Mouse (Mus musculus): Measurements from ENCODE around the gene Nrxn1.

Nrxn1 gene

DNA sequence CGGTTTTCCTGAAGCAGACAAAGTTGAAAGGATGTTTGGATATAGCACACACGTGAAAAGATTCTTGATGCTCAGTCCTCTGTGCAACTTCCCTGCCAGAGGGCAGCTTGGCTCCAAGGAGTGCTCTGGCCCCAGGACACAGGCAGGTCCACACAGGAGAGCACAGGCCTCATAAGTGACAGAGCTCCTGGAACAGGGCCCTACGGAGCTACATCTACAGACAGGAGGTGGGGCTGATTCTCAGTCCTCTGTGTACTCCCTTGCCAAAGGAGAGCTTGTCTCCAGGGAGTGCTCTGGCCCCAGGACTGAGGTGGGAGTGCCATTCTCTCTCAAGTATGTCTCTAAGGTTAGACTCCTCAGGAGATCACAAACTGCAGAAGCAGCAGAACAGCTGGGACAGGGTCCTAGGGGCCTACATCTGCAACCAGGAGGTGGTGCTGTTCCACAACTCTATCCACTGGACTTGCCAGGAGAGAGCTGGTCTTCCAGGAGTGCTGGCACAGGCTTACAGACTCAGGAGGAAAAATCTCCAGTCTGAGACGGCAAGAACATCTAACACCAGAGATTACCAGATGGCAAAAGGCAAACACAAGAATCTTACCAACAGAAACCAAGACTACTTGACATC is 129.9 kb downstream of the Nrxn1 start:
- DNase-seq (ENCODE audit: low spot score) = peak; percentile 68

DNA sequence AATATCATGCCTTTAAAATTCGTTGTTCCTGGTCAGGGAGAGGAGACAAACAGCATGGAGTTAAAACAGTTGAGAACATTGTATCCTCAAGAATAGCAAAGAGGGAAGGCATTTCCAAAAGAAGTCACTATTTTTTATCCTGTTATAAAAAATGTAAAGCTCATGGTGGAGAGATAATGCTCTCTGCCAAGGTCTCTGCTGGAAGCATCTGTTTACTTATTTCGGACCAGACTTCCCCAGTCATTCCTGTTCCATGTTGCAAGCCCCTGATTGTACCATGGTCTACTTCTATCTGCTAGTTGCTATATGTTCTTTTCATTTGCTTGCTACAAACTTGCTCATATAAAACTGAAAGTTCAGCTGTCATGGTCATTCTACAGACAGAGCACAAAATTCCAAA is 137.7 kb downstream of the Nrxn1 start:
- no peak for DNase-seq (ENCODE audit: low spot score)

DNA sequence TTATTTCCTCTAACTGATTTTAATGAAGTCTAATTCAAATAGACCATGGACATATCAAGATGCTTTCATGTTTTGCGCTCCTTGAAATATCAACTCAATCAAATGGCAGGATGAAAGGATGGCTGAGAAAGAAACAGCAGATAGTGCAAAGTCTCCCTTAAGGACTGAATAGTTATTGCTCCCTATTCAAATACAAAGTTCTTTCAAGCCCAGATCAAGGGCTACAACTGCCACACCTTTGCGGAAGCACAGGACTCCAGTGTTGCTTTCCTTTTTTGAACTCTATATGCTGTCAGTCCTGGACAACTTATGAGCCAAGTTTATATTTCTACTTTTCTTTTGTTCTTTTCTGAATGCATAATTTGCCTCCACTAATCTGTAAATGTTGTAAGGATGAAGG is 157.9 kb downstream of the Nrxn1 start:
- no peak for DNase-seq (ENCODE audit: low spot score)

DNA sequence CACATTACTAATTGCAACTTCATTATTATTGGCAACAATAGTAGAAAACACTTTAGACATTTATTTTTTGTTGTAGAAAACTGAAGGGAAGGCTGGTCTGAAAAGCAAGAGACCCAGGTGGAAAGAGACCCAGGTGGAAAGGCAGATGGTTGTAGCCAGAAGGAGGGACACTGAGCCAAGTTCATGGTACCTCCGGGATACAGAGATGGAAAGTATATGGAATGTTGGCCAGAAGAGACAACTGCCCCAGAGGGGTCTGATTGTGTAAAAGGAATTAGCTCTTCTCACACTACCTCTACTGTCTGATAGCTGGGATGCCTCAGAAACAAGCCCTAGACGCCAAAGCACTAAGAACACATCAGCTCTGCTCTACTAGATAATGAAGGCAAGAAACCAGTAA is 179.6 kb downstream of the Nrxn1 start:
- no peak for DNase-seq (ENCODE audit: low spot score)

DNA sequence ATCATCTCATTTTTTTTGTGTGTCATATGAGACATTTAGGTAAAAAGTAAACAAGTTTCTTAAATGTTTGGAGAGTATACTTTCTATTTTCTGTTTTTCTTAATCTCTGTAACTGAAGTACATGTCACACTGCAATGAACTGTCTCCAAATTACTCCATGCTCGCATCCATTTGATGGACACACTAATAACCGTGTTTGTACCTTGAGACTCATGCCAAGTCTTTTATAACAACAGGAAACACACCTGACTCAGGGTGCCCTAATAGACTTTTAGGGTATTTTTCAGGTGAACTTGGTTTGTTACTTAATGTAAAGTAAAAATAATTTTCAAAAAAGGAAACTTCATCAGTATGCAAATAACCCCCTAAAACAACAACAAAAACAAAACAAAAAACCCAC is 180.1 kb downstream of the Nrxn1 start:
- DNase-seq (ENCODE audit: low spot score) = no peak

DNA sequence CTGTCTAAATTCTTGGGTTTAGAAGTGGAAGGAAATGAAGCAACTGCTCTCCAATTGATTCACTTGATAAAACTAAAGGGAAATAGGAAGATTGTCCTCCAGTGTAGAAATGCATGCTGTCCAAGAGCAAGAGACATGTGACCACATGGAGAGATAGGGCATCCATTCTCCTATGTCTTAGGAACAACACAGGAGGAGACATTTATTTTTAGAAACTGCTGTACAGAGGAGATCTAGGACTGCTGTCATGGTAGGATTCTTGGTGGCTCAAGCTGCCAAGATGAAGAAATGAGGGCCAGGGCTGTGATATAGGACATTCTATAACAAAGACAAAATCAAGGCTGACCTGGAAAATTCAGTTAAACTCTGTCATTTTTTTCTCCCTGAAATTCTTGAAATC is 180.5 kb downstream of the Nrxn1 start:
- DNase-seq (ENCODE audit: low spot score) = no peak

DNA sequence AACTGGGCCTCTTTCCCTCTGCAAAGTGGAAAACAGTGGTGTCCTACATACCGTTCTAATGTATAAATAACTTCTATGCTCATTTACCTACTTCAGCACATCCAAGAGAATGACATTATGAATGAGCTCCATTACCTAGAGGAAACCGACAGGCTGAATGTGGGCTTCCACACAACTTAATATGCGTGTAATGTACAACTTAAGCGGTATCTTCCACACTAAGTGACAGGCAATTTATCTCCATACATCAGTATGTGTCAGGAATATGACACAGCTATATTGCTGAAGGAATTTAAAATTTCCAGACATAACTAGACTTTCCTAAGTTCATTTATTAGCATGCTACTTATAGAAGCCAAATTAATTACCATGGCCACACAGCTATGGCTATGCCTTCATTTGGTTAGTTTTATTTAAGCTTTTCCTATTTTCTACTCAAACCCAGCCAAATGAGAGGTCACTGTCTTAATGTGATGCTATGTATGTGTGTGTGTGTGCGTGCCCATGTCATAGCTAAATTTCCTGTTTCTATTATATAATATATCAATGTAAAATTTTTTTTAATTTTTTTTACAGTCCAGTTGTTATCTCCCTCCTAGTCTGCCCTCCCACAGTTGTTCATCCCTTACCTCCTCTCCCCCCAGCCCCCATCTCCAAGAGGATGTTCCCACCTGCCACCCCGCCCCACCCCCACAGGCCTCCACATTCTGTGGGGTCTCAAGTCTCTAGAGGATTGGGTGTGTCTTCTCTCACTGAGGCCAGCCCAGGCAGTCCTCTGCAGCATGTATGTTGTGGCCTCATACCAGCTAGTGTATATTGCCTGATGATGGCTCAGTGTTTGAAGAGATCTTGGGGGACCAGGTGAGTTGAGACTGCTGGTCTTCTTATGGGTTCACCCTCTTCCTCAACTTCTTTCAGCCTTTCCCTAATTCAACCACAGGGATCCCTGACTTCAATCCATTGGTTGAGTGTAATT is 186.5 kb downstream of the Nrxn1 start:
- no peak for DNase-seq (ENCODE audit: low spot score)

DNA sequence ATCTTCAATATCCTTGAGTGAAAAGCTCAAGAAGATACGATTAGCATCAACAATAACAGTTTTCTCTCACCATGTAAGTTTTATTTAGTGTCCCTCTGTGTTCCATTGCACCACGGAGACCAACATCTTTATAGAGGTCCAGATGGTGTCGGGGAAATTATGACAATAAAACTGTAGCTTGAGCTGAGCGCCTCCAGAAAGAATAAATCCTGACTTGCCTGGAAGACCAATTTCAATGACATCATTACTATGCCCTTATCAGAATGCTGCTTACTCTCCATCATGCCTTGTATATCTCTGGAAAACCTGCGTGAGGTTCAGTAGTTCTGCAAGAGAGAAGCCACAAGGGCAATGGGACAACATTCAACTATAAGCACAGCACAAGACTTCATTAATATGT is 187.7 kb downstream of the Nrxn1 start:
- DNase-seq (ENCODE audit: low spot score) = no peak

DNA sequence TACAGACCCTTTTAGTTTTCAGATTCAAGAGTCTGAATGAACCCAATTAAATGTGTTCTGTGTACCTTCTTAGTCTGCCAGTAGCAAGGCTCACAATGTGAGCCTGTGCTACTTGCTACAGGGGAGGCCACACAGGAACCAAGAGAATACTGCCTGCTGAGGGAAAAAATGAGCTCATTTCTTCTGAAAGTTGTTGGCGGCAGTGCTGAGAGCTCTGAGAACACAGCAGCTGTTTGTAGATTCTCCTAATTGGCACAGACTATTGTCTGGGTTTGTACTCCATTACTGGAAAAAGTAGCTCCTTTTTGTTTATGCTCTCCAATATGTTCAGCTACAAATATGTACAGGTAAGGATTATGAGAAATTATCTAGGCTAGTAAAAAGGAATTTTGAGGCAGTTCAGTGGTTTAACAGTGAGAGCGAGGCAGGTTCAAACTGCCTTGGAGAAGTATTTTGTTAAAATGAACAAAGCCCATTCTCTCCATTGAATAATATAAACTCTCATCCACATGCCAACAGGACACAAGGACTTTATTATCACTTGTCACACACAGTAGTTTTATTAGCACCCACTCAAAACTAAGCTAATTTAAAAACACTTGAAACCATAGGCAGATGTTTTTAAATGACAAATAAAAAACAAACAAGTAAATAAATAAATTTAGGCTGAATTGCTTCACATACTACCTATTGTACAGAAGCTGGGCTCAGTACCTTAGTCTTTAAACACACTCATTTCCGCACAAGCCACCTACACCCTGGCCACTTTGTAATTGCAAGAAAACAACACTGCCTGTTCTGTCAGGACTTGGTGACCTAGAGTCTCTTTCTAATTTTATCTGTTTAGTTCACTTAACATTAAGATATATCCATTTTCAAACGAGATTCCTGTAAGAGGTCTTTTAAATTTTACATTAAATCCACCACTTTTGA is 200.3 kb downstream of the Nrxn1 start:
- DNase-seq (ENCODE audit: low spot score) = peak; percentile 74

DNA sequence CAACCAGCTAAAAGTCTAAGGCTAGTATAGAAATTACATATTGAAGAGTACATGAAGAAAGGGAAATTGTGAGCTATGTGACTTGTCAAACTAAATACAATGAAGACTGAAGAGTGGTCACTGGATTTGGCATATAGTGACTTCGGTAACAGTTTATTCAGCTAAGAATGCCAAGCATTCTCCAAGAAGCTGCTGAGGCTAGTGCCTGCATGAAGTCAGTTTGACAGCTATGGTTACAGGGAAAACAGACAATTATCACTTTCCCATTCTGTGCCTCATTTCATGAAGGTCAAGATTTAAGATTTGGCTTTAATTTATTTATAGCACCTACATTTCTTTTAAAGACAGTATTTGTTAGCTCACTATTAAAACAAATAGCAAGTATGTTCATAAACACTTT is 201.2 kb downstream of the Nrxn1 start:
- DNase-seq (ENCODE audit: low spot score) = peak; percentile 8

DNA sequence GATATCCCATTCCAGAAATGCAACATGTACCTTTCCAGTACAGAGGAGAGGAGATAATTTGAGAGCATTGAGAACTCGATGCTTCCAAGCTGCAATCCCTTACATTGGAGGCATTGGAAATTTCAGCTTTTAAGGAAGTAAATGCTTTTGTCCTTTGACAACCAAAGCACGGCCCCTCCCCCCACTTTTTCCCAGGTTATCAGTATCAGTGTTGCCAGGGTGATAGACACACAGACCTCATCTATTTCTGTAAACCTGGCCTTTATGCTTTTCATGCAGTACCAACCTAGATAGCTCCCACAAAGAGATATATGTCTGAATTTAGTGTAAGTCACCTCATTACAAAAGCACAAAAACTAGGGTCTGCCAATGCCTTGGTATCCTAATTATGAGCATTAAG is 235.6 kb downstream of the Nrxn1 start:
- DNase-seq (ENCODE audit: low spot score) = no peak

DNA sequence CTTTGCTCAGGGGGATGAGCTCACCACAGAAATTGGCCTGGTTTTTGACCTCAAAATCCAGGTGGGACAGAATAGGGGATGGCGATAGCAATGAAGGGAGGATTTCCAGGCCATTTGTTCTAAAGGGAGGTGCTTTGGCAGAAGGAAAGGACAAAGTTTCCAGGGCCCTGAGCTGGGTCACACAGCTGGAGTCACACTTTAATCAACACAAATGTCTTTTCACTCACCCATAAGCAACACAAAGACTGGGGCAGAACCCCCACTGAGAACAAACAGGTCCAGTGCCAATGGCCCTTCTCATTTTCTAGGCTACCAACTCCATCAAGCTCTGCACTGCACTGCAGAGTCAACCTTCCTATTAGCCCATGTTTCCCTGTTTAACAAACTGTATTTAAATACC is 249.0 kb downstream of the Nrxn1 start:
- DNase-seq (ENCODE audit: low spot score) = peak; percentile 18

DNA sequence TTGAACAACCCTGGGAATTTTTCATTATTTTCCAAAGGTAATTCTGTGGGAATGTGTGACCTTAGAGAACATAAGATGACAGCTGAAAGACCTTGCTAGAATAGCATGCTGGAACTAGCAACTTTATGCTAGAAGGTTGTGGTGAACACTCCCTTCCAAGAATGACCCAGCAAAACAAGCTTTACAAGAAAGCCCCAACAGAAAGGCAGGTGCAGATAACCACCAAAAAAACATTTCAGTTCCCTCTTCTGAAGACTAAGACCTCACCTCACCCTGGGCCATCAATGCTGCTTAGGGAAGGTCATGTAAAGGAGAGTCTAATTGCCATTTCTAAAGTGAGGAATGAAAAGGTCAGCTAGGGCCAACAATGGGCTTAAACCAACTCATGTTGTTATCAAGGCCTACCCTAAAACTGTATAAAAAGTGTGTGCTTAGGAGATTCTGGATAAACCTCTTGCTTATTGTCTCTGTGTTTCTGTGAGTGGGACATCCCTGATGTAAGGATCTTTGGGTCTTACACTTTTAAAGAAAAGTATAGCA is 249.7 kb downstream of the Nrxn1 start:
- DNase-seq (ENCODE audit: low spot score) = no peak

DNA sequence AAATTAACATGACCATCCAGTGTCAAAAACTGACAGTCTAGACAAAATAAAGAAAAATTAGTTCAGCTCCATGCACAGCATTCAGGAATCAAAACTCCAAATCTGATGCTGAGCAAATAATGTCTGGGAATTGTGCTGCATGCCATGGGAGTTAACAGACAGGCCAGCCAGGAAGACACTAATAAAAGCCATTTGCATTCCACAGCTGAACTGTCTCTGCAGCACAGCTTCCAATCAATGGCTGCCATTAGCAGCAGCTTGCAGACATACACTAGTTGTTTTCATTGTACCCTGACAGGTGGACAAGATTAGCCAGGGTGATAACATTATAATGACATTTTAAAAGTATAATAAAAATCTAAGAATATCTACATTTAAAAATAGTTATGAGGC is 255.9 kb downstream of the Nrxn1 start:
- peak; percentile 38 for DNase-seq (ENCODE audit: low spot score)

DNA sequence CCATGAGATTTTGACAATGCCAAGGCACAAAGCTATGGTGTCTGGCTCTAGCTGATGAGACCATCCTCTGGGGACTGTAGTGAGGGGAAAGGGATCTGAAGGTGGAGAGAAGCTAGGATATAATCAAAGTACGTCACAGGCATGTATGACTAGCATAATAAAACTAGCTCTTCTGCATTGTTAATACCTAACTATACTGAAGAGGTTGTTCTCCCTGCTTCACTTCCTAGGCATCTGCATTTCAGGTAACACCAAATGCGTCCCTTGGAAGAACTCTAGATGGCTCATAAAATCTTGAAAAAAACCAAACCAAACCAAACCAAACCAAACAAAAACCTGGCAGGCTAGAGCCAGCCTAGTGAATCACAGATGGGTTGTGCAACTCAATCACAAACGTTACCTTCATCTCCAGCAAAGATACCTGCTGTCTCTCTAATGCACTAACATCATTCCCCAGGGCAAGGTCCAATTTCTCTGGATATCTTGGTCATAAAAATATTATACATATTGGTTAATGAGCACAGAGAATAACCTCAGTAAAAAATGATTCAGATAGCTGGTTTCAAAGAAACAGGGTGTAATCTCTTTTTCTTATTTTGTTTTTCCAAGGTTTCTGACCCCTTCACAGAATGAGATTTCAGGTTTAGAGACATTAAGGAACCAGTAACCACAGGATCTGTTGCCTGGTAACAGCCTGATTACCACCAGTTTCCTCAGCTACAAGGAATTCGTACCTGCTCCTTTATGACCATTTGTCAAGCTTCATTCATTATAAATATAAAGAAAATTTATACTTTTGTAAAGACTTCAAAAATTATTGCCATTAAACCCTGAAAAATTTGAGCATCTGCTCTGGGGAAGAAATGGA is 256.5 kb downstream of the Nrxn1 start:
- DNase-seq (ENCODE audit: low spot score) = no peak

DNA sequence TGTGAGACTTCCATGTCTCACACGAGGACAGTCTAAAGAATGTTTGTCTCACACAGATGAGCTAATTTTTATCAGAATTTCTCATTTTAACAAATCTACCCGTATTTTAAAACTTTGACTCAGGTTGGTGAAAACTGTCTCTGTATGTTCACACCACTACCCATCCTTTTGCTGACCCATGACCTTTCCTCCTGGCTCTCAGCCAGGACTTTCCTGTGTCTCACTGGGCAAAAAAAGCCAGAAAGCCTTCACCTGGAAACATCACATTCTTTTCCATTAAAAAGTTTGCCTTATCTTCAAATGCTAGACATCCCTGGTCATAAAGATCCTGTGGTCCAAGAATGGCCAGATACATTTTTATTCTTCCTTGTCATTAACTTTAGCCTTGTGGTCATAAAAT is 274.5 kb downstream of the Nrxn1 start:
- DNase-seq (ENCODE audit: low spot score) = no peak

DNA sequence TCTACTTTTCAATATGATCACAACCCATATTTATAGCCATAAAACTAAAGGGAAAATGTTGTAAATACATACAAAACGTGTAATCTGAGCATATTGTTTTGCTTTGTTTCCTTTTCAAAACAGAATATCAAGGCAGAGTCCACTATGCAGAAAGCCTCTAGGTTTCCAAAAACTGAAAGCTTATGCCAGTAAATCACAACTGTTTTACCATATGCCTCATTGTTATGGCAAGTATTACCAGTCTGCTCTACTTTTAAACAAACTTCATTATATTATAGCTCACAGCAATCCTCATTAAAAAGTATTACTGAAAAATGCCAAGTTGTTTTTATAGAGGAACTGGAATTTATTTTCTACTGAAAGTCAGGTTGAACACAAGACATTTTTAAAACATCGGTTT is 275.0 kb downstream of the Nrxn1 start:
- DNase-seq (ENCODE audit: low spot score) = no peak

DNA sequence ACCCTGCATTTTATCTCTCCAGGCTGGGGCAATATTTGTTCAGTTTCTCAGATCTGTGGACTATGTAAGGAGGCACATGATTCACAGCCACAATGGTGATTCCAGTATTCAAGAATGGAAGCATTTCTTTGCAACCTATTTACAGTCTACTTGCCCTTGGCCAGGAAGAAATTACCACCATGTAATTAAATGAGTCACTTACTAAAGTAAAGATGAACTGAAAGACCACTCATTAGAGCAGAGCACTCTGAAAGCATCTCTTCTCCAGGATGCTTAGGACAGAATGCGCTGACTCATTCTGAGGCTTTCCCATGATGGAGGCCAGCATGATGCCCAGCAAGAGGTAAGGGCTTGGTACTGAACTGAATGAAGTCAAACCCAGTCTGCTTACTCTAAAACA is 277.6 kb downstream of the Nrxn1 start:
- DNase-seq (ENCODE audit: low spot score) = no peak

DNA sequence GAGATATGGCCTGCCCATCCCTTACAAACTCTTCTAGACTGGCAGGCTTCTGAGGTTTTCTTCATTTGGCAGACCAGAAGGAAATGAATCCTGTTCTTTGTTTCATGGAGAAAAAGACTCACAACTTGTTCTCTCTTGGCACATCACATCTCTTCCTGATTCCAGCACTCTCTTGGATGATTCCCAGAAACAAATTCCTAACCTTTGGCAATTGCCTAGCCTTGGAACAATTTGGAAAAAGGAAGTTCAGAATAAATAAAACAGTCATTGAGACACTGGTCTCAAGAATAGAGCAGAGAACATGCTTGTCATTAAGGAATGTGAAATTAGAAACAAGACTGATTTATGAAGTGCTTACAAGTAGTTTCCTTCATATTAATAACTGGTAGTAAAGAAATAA is 279.1 kb downstream of the Nrxn1 start:
- DNase-seq (ENCODE audit: low spot score) = no peak

DNA sequence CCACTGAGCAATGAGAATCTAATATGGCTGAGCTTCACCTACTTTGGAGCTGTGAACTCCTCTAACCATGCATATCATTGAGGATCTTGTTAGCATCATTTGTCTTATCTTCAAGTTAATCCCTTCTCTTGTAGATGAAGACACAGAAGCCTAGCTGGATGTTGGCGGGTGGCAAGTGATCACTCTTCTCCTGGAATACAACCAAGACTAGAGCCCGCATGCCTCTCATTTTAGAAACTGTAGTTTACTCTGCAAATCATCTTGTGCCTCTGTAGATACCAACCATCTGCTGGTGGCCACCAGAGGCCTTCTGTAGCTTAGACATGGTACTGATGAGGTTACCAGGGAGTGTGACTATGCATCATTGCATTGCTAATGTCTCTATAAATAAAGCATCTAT is 280.4 kb downstream of the Nrxn1 start:
- DNase-seq (ENCODE audit: low spot score) = no peak
